In the genomic region with DNA sequence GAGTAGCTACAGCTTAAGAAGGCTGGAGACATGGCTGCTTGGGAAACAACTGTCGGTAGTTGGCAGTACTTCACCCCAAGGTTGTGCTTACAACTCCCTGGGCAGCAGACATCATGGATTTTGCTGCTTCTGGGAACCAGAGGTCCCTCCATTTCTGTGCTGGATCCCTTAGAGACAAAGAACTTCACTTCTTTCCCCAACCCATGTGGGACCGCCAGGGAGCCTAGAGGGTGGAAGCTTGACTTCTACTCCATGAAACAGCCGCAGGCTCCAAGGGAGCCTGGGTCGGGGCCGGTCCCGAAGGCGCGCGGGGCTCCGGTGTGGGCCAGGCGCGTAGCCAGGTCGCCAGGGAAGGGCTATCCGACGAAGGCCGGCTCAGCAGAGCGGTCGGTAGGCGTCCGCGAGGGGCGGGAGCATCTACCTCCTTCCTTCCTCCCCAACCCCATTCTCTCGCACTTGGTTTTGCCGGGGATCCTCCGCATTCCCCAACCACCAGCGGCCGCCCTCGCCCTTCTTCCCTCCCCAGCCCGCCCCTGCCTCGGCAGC, we compare ENCODE assay signal across 8 mouse cellular contexts. TPM values are rescaled to one million over a fixed set of nuclear protein-coding genes. Genes with fewer than 3 reads are reported as not detected.
DNase-seq lines count a peak whose midpoint lies in the region; ATAC-seq and TF ChIP-seq lines count a peak whose summit lies in the region.

No protein-coding gene starts in this region.

- H3K36me3 ChIP-seq in G1E (replicated peaks) = peaks cover 32% of the 10 kb centered on the region
- peaks cover 8% of the 10 kb centered on the region for H3K36me3 ChIP-seq in hindbrain, embryonic 15.5 days
- H3K36me3 ChIP-seq in limb, embryonic 10.5 days = peaks cover 22% of the 10 kb centered on the region
- H3K36me3 ChIP-seq in midbrain, embryonic 11.5 days (ENCODE audit: control insufficient read depth, insufficient read depth, low read length) = peaks cover 6% of the 10 kb centered on the region
- H3K36me3 ChIP-seq in stomach, embryonic 16.5 days (ENCODE audit: control insufficient read depth, insufficient read depth, low read length) = no peaks in the 10 kb centered on the region

- H3K9ac ChIP-seq in hindbrain, embryonic 15.5 days = peak overlapping the region; percentile 87
- peak overlapping the region; percentile 99 for H3K9ac ChIP-seq in midbrain, embryonic 11.5 days (ENCODE audit: low read length)
- H3K9ac ChIP-seq in stomach, embryonic 16.5 days (ENCODE audit: low read length) = peak overlapping the region; percentile 100

- peaks cover 74% of the 10 kb centered on the region for H3K4me1 ChIP-seq in G1E (ENCODE audit: insufficient read depth, low read depth, low read length)
- peaks cover 36% of the 10 kb centered on the region for H3K4me1 ChIP-seq in hindbrain, embryonic 15.5 days (replicated peaks)
- peaks cover 59% of the 10 kb centered on the region for H3K4me1 ChIP-seq in limb, embryonic 10.5 days
- peaks cover 27% of the 10 kb centered on the region for H3K4me1 ChIP-seq in midbrain, embryonic 11.5 days (ENCODE audit: control insufficient read depth, insufficient read depth, low read length)
- peaks cover 29% of the 10 kb centered on the region for H3K4me1 ChIP-seq in stomach, embryonic 16.5 days (ENCODE audit: control insufficient read depth, insufficient read depth, low read length)

- peak overlapping the region; percentile 99 for H3K27ac ChIP-seq in hindbrain, embryonic 15.5 days (replicated peaks)
- H3K27ac ChIP-seq in limb, embryonic 10.5 days = peak overlapping the region; percentile 99
- peak overlapping the region; percentile 99 for H3K27ac ChIP-seq in midbrain, embryonic 11.5 days (ENCODE audit: low read depth, low read length)
- peak overlapping the region; percentile 100 for H3K27ac ChIP-seq in stomach, embryonic 16.5 days (ENCODE audit: low read length)

- no peaks in the 10 kb centered on the region for H3K9me3 ChIP-seq in G1E (replicated peaks)
- no peaks in the 10 kb centered on the region for H3K9me3 ChIP-seq in hindbrain, embryonic 15.5 days
- no peaks in the 10 kb centered on the region for H3K9me3 ChIP-seq in limb, embryonic 10.5 days (replicated peaks)
- H3K9me3 ChIP-seq in midbrain, embryonic 11.5 days (ENCODE audit: control insufficient read depth, low read length) = no peaks in the 10 kb centered on the region
- no peaks in the 10 kb centered on the region for H3K9me3 ChIP-seq in stomach, embryonic 16.5 days (replicated peaks; ENCODE audit: control insufficient read depth, low read length)

- peak; percentile 84 for DNase-seq in 3T3-L1 (ENCODE audit: low read depth, low spot score)
- DNase-seq in G1E (ENCODE audit: low spot score) = peak; percentile 49
- peak; percentile 81 for DNase-seq in cerebellum, adult 9-10 months
- peak; percentile 66 to 71 for DNase-seq in frontal cortex, postnatal 14 days (ENCODE audit: low spot score in 2 of 2)
- no peak for DNase-seq in limb, embryonic 10.5 days (ENCODE audit: low spot score)
- DNase-seq in midbrain, embryonic 11.5 days (ENCODE audit: low spot score, missing footprints) = peak; percentile 97

- H3K27me3 ChIP-seq in G1E (ENCODE audit: insufficient read depth, low read length) = no peaks in the 10 kb centered on the region
- no peaks in the 10 kb centered on the region for H3K27me3 ChIP-seq in hindbrain, embryonic 15.5 days
- no peaks in the 10 kb centered on the region for H3K27me3 ChIP-seq in limb, embryonic 10.5 days (ENCODE audit: low read depth, poor library complexity, severe bottlenecking)
- no peaks in the 10 kb centered on the region for H3K27me3 ChIP-seq in midbrain, embryonic 11.5 days (ENCODE audit: control insufficient read depth, insufficient read depth, low read length)
- no peaks in the 10 kb centered on the region for H3K27me3 ChIP-seq in stomach, embryonic 16.5 days (ENCODE audit: control insufficient read depth, insufficient read depth, low read length)

- peak overlapping the region; percentile 88 for H3K4me3 ChIP-seq in G1E (ENCODE audit: low read depth, low read length)
- peak overlapping the region; percentile 98 for H3K4me3 ChIP-seq in hindbrain, embryonic 15.5 days
- H3K4me3 ChIP-seq in limb, embryonic 10.5 days = peak overlapping the region; percentile 97
- H3K4me3 ChIP-seq in midbrain, embryonic 11.5 days (ENCODE audit: low read depth, low read length) = peak overlapping the region; percentile 100
- peak overlapping the region; percentile 100 for H3K4me3 ChIP-seq in stomach, embryonic 16.5 days (replicated peaks; ENCODE audit: low read length)

- ATAC-seq in G1E (ENCODE audit: extremely low read depth, insufficient number of reproducible peaks, low FRiP score, poor library complexity, severe bottlenecking) = 0 out of 2 replicates have a peak, but pooled peaks have one; percentile 10
- peak; percentile 60 for ATAC-seq in hindbrain, embryonic 15.5 days (ENCODE audit: low FRiP score, low read depth)
- peak; percentile 66 for ATAC-seq in midbrain, embryonic 11.5 days (ENCODE audit: low FRiP score)
- ATAC-seq in stomach, embryonic 16.5 days (ENCODE audit: insufficient read depth, low FRiP score) = peak; percentile 63

- peak overlapping the region; percentile 93 for H3K4me2 ChIP-seq in hindbrain, embryonic 15.5 days
- H3K4me2 ChIP-seq in midbrain, embryonic 11.5 days = peak overlapping the region; percentile 69
- H3K4me2 ChIP-seq in stomach, embryonic 16.5 days (ENCODE audit: low read depth, low read length) = peak overlapping the region; percentile 97

- WGBS in hindbrain, embryonic 15.5 days = under 1% methylated on average over 21 of the region's 30 CpGs
- under 1% methylated on average over 30 of the region's 30 CpGs for WGBS in limb, embryonic 10.5 days
- WGBS in midbrain, embryonic 11.5 days = under 1% methylated on average over 24 of the region's 30 CpGs
- 1% methylated on average over 30 of the region's 30 CpGs for WGBS in stomach, embryonic 16.5 days

- no peak for TF ChIP-seq CTCF in G1E (IDR thresholded peaks at IDR 0.05; ENCODE audit: low read depth, low read length)

RNA-seq across cellular contexts. Expression of a gene that starts 0.8 kb away (rescaled TPM):
- 38.0 and 52.2 TPM in 2 replicates for total RNA-seq in G1E (2014; fragmentation: Nextera tagmentation)
- 39.4 and 45.6 TPM in 2 replicates for total RNA-seq in G1E (2017)
- polyA plus RNA-seq in G1E (2012) = 36.5 and 44.9 TPM in 2 replicates
- polyA plus RNA-seq in hindbrain, embryonic 15.5 days (2015; fragmentation: Nextera tagmentation; extraction: Ambion mirVana) = 31.7 and 33.1 TPM in 2 replicates
- 22.8 and 25.0 TPM in 2 replicates for polyA plus RNA-seq in limb, embryonic 10.5 days (2016; fragmentation: Nextera tagmentation; extraction: Ambion mirVana)
- 24.0 and 25.1 TPM in 2 replicates for polyA plus RNA-seq in midbrain, embryonic 11.5 days (2014; fragmentation: Nextera tagmentation; extraction: Ambion mirVana)
- polyA plus RNA-seq in stomach, embryonic 16.5 days (2015; fragmentation: Nextera tagmentation; extraction: Ambion mirVana) = 18.0 and 18.4 TPM in 2 replicates

RNA-seq across cellular contexts. Expression of a gene that starts 10.2 kb away (rescaled TPM):
- total RNA-seq in G1E (2014; fragmentation: Nextera tagmentation) (51.8 and 64.6 TPM in 2 replicates), G1E (2017) (13.9 and 17.8 TPM in 2 replicates)
- 37.4 and 42.7 TPM in 2 replicates for polyA plus RNA-seq in G1E (2012)
- polyA plus RNA-seq in hindbrain, embryonic 15.5 days (2015; fragmentation: Nextera tagmentation; extraction: Ambion mirVana) = 49.4 and 54.2 TPM in 2 replicates
- 46.7 and 51.9 TPM in 2 replicates for polyA plus RNA-seq in limb, embryonic 10.5 days (2016; fragmentation: Nextera tagmentation; extraction: Ambion mirVana)
- 51.9 and 53.1 TPM in 2 replicates for polyA plus RNA-seq in midbrain, embryonic 11.5 days (2014; fragmentation: Nextera tagmentation; extraction: Ambion mirVana)
- 25.1 and 26.3 TPM in 2 replicates for polyA plus RNA-seq in stomach, embryonic 16.5 days (2015; fragmentation: Nextera tagmentation; extraction: Ambion mirVana)

RNA-seq across cellular contexts. Expression of a gene that starts 19.4 kb away (rescaled TPM):
- 0.75 and 3.1 TPM in 2 replicates for total RNA-seq in G1E (2014; fragmentation: Nextera tagmentation)
- 0.93 TPM in 2 replicates for total RNA-seq in G1E (2017)
- polyA plus RNA-seq in G1E (2012) = 2.3 TPM in 2 replicates
- 3.9 and 4.3 TPM in 2 replicates for polyA plus RNA-seq in hindbrain, embryonic 15.5 days (2015; fragmentation: Nextera tagmentation; extraction: Ambion mirVana)
- polyA plus RNA-seq in limb, embryonic 10.5 days (2016; fragmentation: Nextera tagmentation; extraction: Ambion mirVana) = 1.2 and 1.5 TPM in 2 replicates
- polyA plus RNA-seq in midbrain, embryonic 11.5 days (2014; fragmentation: Nextera tagmentation; extraction: Ambion mirVana) = 0.93 and 1.2 TPM in 2 replicates
- polyA plus RNA-seq in stomach, embryonic 16.5 days (2015; fragmentation: Nextera tagmentation; extraction: Ambion mirVana) = 2.6 and 4.1 TPM in 2 replicates

RNA-seq across cellular contexts. Expression of a gene that starts 42.0 kb away (rescaled TPM):
- total RNA-seq in G1E (2014; fragmentation: Nextera tagmentation) (0.34 TPM in 1 of 2 replicates, not detected in the other), G1E (2017) (0.12 and 0.27 TPM in 2 replicates)
- 0.19 and 0.35 TPM in 2 replicates for polyA plus RNA-seq in G1E (2012)
- 10.5 and 13.1 TPM in 2 replicates for polyA plus RNA-seq in hindbrain, embryonic 15.5 days (2015; fragmentation: Nextera tagmentation; extraction: Ambion mirVana)
- polyA plus RNA-seq in limb, embryonic 10.5 days (2016; fragmentation: Nextera tagmentation; extraction: Ambion mirVana) = 1.4 and 1.9 TPM in 2 replicates
- polyA plus RNA-seq in midbrain, embryonic 11.5 days (2014; fragmentation: Nextera tagmentation; extraction: Ambion mirVana) = 1.6 and 1.8 TPM in 2 replicates
- 6.5 and 7.8 TPM in 2 replicates for polyA plus RNA-seq in stomach, embryonic 16.5 days (2015; fragmentation: Nextera tagmentation; extraction: Ambion mirVana)

RNA-seq across cellular contexts. Expression of a gene that starts 54.1 kb away (rescaled TPM):
- total RNA-seq in G1E (2014; fragmentation: Nextera tagmentation) = 58.0 and 68.0 TPM in 2 replicates
- 20.1 and 20.3 TPM in 2 replicates for total RNA-seq in G1E (2017)
- polyA plus RNA-seq in G1E (2012) = 32.3 and 33.1 TPM in 2 replicates
- 136 and 138 TPM in 2 replicates for polyA plus RNA-seq in hindbrain, embryonic 15.5 days (2015; fragmentation: Nextera tagmentation; extraction: Ambion mirVana)
- polyA plus RNA-seq in limb, embryonic 10.5 days (2016; fragmentation: Nextera tagmentation; extraction: Ambion mirVana) = 6.3 and 11.6 TPM in 2 replicates
- 21.9 and 23.7 TPM in 2 replicates for polyA plus RNA-seq in midbrain, embryonic 11.5 days (2014; fragmentation: Nextera tagmentation; extraction: Ambion mirVana)
- polyA plus RNA-seq in stomach, embryonic 16.5 days (2015; fragmentation: Nextera tagmentation; extraction: Ambion mirVana) = 32.9 and 37.8 TPM in 2 replicates

Comparison
In these comparisons a context has a peak if more than half of its experiments do, and no peak if none do; other contexts are left out.
1. ATAC-seq: peak in every context shown above with its lines; median percentile 66 in midbrain, embryonic 11.5 days; 63 in stomach, embryonic 16.5 days; 60 in hindbrain, embryonic 15.5 days; 10 in G1E.